Mouse (Mus musculus): Measurements from ENCODE around the gene Olfr734. TPM values are rescaled to one million over a fixed set of nuclear protein-coding genes. Genes with fewer than 3 reads are reported as not detected.

Gene Olfr734
- not detected in 2 replicates for polyA plus RNA-seq (2014; fragmentation: Nextera tagmentation; extraction: Ambion mirVana)

DNA sequence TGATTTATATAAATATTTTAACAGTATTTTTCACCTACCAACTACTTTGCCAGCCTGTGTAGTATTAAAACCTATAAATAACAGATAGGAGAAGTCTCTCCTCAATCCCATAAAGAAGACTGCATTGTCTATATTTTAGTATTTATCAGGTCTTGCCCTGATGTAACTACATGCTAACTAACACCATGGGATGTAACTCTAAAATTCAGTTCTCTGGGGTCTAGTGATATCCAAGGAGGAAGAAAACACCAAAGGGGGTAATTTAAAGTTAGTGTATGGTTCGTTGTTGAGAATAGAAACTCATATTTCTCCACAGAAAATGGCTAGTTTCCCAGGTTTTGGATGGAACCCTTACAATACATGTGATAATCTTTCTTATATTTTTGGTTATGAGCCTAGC lies at the start of gene Olfr734:
Olfr734 (minus strand) TSS at position 101 of the 400 bp plus-strand sequence.
- Histone ChIP-seq H3K4me3 (ENCODE audit: low read length) (no peak within 1 kb of the TSS), H3K36me3 (ENCODE audit: control insufficient read depth, insufficient read depth, low read length) (no peaks in the 10 kb centered on the region), H3K9ac (ENCODE audit: low read depth, low read length) (no peak within 1 kb of the TSS), H3K9me3 (ENCODE audit: control insufficient read depth, low read length) (no peaks in the 10 kb centered on the region), H3K27me3 (ENCODE audit: control insufficient read depth, insufficient read depth, low read length) (no peaks in the 10 kb centered on the region), H3K27ac (ENCODE audit: low read depth, low read length) (no peak within 1 kb of the TSS), H3K4me1 (ENCODE audit: control insufficient read depth, insufficient read depth, low read length) (no peaks in the 10 kb centered on the region), H3K4me2 (replicated peaks; ENCODE audit: low read depth, low read length) (no peak within 1 kb of the TSS)
- no peak for ATAC-seq (ENCODE audit: low FRiP score, low TSS enrichment)
- WGBS, result 88% methylated on average over 1 of the region's 1 CpGs

DNA sequence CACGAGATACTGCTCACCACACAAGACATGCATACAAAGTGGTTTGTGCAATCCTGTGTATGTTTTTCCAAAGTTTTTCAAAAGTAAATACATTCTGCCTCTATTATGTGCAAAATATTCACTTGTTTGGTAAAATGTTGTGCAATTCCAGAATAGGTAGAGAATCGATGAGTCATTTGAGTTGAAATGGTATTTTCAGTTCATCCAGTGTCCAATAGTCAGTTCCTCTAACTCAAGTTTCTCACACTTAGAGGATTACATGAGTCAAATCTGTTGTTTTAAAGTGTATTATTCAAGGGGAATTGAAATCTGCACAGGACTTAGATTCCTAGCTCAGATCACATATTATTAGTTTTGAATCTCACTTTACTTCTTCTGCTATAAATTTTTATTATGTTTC lies 37.0 kb upstream of the Olfr734 start:
- WGBS, result 81% methylated on average over 2 of the region's 2 CpGs
- Histone ChIP-seq H3K4me2 (replicated peaks; ENCODE audit: low read depth, low read length) (no peak overlapping the region), H3K4me3 (ENCODE audit: low read length) (no peak overlapping the region), H3K9me3 (ENCODE audit: control insufficient read depth, low read length) (no peaks in the 10 kb centered on the region), H3K27ac (ENCODE audit: low read depth, low read length) (no peak overlapping the region), H3K27me3 (ENCODE audit: control insufficient read depth, insufficient read depth, low read length) (no peaks in the 10 kb centered on the region), H3K36me3 (ENCODE audit: control insufficient read depth, insufficient read depth, low read length) (no peaks in the 10 kb centered on the region), H3K4me1 (ENCODE audit: control insufficient read depth, insufficient read depth, low read length) (no peaks in the 10 kb centered on the region), H3K9ac (ENCODE audit: low read depth, low read length) (no peak overlapping the region)
- ATAC-seq (ENCODE audit: low FRiP score, low TSS enrichment), result no peak

DNA sequence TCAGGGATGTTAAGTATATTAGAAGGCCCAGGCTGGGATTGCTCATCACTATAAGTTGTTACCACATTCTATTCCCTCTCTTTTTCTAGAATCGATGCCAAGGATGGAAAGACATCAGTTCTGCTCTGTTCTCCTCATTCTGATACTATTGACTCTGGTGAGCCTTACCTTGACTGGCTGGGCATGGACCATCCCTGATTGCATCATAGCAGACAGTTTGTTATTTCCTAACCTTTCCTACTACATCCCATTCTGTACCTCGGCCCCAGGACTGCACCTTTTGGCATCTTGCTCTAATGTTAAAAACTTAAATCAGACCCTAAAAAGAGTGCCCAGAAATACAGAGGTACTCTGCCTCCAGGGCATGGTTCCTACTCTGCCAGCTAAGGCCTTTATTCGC lies 33.9 kb upstream of the Olfr734 start:
- Histone ChIP-seq H3K9ac (ENCODE audit: low read depth, low read length) (no peak overlapping the region), H3K27ac (ENCODE audit: low read depth, low read length) (no peak overlapping the region), H3K4me3 (ENCODE audit: low read length) (no peak overlapping the region), H3K9me3 (ENCODE audit: control insufficient read depth, low read length) (no peaks in the 10 kb centered on the region), H3K4me1 (ENCODE audit: control insufficient read depth, insufficient read depth, low read length) (no peaks in the 10 kb centered on the region), H3K4me2 (replicated peaks; ENCODE audit: low read depth, low read length) (no peak overlapping the region), H3K27me3 (ENCODE audit: control insufficient read depth, insufficient read depth, low read length) (no peaks in the 10 kb centered on the region), H3K36me3 (ENCODE audit: control insufficient read depth, insufficient read depth, low read length) (no peaks in the 10 kb centered on the region)
- WGBS, result 88% methylated on average over 3 of the region's 3 CpGs
- no peak for ATAC-seq (ENCODE audit: low FRiP score, low TSS enrichment)

DNA sequence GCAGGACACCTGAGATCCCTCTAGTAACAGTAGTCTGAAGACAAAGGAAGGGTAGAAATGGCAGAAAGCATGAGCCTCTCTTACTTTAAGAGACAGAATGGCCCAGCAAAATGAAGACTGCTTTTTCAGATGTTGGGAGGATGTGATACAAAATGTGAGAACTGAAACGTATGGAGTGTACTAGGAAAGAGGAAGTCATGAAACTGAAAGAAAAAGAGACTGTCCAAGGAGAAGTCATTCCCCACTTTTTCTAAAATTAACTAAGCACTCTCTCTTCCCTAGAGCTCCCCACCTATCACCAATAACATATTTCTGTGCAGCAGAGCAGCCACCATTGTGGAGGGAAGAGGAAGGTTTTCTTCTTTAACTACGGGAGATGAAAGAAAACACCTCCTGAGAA lies 31.0 kb upstream of the Olfr734 start, which contains the start of gene Tlr11:
Tlr11 (plus strand) TSS at position 322 of the 400 bp plus-strand sequence.
- no peak within 1 kb of the TSS for H3K9ac ChIP-seq (ENCODE audit: low read depth, low read length)
- no peak within 1 kb of the TSS for H3K4me2 ChIP-seq (replicated peaks; ENCODE audit: low read depth, low read length)
- H3K9me3 ChIP-seq (ENCODE audit: control insufficient read depth, low read length), result no peaks in the 10 kb centered on the region
- no peak within 1 kb of the TSS for H3K4me3 ChIP-seq (ENCODE audit: low read length)
- no peaks in the 10 kb centered on the region for H3K36me3 ChIP-seq (ENCODE audit: control insufficient read depth, insufficient read depth, low read length)
- WGBS, result 84% methylated on average over 2 of the region's 2 CpGs
- H3K27ac ChIP-seq (ENCODE audit: low read depth, low read length), result no peak within 1 kb of the TSS
- H3K4me1 ChIP-seq (ENCODE audit: control insufficient read depth, insufficient read depth, low read length), result no peaks in the 10 kb centered on the region
- no peaks in the 10 kb centered on the region for H3K27me3 ChIP-seq (ENCODE audit: control insufficient read depth, insufficient read depth, low read length)
- ATAC-seq (ENCODE audit: low FRiP score, low TSS enrichment), result no peak

DNA sequence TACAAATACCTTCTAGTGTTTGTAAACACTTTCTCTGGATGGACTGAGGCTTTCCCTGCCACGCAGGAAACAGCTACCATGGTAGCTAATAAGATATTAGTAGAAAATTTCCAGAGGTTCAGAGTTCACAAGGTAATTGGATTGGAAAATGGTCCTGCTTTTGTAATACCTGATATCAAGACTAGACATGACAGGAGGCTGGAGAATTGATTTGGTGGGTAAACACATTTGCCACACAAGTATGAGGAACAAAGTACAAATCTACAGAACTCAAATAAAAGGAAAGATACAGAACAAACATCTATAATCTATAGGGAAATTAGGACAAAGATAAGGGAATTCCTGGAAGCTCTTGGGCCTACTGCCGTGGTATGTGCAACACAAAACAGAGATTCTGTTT lies 30.2 kb upstream of the Olfr734 start:
- Histone ChIP-seq H3K4me3 (ENCODE audit: low read length) (no peak overlapping the region), H3K9me3 (ENCODE audit: control insufficient read depth, low read length) (no peaks in the 10 kb centered on the region), H3K4me1 (ENCODE audit: control insufficient read depth, insufficient read depth, low read length) (no peaks in the 10 kb centered on the region), H3K36me3 (ENCODE audit: control insufficient read depth, insufficient read depth, low read length) (no peaks in the 10 kb centered on the region), H3K27me3 (ENCODE audit: control insufficient read depth, insufficient read depth, low read length) (no peaks in the 10 kb centered on the region), H3K27ac (ENCODE audit: low read depth, low read length) (no peak overlapping the region), H3K9ac (ENCODE audit: low read depth, low read length) (no peak overlapping the region), H3K4me2 (replicated peaks; ENCODE audit: low read depth, low read length) (no peak overlapping the region)
- 90% methylated on average over 2 of the region's 2 CpGs for WGBS
- ATAC-seq (ENCODE audit: low FRiP score, low TSS enrichment), result no peak

DNA sequence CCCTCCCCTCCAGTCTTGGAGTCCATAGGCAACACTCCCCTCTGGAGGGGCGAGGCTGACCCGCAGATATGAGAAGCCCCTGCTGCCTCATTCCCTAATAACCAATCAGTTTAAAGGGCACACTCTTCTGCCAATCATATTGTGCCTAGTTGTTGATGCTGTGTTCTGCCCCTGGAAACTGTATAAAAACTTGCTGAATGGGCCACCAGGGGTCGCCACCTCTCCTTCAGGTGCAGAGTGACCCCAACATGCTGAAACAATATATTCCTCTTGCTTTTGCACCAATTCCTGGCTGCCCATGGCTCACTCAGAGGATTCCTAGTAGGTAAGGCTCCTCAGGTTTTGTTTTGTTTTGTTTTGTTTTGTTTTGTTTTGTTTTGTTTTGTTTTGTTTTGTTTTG lies 25.9 kb upstream of the Olfr734 start:
- H3K9me3 ChIP-seq (ENCODE audit: control insufficient read depth, low read length), result no peaks in the 10 kb centered on the region
- H3K4me3 ChIP-seq (ENCODE audit: low read length), result no peak overlapping the region
- H3K27me3 ChIP-seq (ENCODE audit: control insufficient read depth, insufficient read depth, low read length), result no peaks in the 10 kb centered on the region
- H3K9ac ChIP-seq (ENCODE audit: low read depth, low read length), result no peak overlapping the region
- 53% methylated on average over 3 of the region's 3 CpGs for WGBS
- no peak for ATAC-seq (ENCODE audit: low FRiP score, low TSS enrichment)
- no peaks in the 10 kb centered on the region for H3K36me3 ChIP-seq (ENCODE audit: control insufficient read depth, insufficient read depth, low read length)
- H3K4me2 ChIP-seq (replicated peaks; ENCODE audit: low read depth, low read length), result no peak overlapping the region
- no peak overlapping the region for H3K27ac ChIP-seq (ENCODE audit: low read depth, low read length)
- H3K4me1 ChIP-seq (ENCODE audit: control insufficient read depth, insufficient read depth, low read length), result no peaks in the 10 kb centered on the region

DNA sequence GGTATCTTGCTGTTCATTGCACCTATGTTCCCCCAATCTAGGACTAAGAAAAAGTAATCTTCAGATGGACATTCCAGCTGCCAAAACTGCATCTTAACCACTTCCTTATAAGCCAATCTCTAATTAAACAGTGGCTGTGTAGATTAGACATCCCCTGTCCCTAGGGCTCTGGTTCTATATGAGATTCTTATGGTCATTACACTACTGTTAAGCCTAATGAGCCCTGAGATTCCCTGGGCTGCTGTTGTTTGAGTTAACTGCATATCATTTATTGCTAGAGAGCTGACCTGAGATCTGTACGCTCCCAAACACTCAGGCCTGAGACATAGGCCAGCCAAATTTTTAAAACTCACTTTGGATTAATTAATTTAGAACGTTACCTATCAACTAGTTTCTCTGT lies 22.2 kb upstream of the Olfr734 start, which contains the start of gene Olfr735:
Olfr735 (minus strand) TSS at position 77 of the 400 bp plus-strand sequence.
- 83% methylated on average over 2 of the region's 2 CpGs for WGBS

DNA sequence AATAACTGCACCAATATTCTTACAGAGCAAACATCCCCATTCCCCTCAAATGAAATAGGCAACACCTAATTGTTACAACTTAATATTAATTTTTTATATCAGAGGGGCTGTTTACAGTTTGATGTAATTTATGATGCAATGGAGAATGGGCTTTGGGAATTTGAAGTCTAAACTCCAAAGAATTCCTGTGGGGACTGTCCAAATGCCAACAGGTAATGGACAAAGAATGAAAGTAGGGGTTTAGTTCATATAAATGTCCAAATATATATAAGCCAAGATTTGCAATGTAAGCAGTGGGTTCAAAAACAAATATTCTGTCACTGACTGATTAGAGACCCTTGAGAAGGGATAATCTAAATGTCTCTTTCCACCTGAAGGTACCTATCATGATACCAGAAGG lies 25.1 kb downstream of the Olfr734 start, which contains the start of gene Olfr733:
Olfr733 (minus strand) TSS at position 101 of the 400 bp plus-strand sequence.
- Histone ChIP-seq H3K4me3 (ENCODE audit: low read length) (no peak within 1 kb of the TSS), H3K27ac (ENCODE audit: low read depth, low read length) (no peak within 1 kb of the TSS), H3K36me3 (ENCODE audit: control insufficient read depth, insufficient read depth, low read length) (no peaks in the 10 kb centered on the region), H3K4me2 (replicated peaks; ENCODE audit: low read depth, low read length) (no peak within 1 kb of the TSS), H3K9me3 (ENCODE audit: control insufficient read depth, low read length) (no peaks in the 10 kb centered on the region), H3K27me3 (ENCODE audit: control insufficient read depth, insufficient read depth, low read length) (no peaks in the 10 kb centered on the region), H3K4me1 (ENCODE audit: control insufficient read depth, insufficient read depth, low read length) (no peaks in the 10 kb centered on the region), H3K9ac (ENCODE audit: low read depth, low read length) (no peak within 1 kb of the TSS)
- no peak for ATAC-seq (ENCODE audit: low FRiP score, low TSS enrichment)

More for the DNA sequence above, 22.2 kb upstream of the Olfr734 start, which contains the start of gene Olfr735:
- no peaks in the 10 kb centered on the region for H3K9me3 ChIP-seq (ENCODE audit: control insufficient read depth, low read length)
- no peaks in the 10 kb centered on the region for H3K27me3 ChIP-seq (ENCODE audit: control insufficient read depth, insufficient read depth, low read length)
- no peak within 1 kb of the TSS for H3K4me3 ChIP-seq (ENCODE audit: low read length)
- H3K27ac ChIP-seq (ENCODE audit: low read depth, low read length), result no peak within 1 kb of the TSS
- no peaks in the 10 kb centered on the region for H3K36me3 ChIP-seq (ENCODE audit: control insufficient read depth, insufficient read depth, low read length)
- H3K4me1 ChIP-seq (ENCODE audit: control insufficient read depth, insufficient read depth, low read length), result no peaks in the 10 kb centered on the region
- no peak within 1 kb of the TSS for H3K4me2 ChIP-seq (replicated peaks; ENCODE audit: low read depth, low read length)
- no peak within 1 kb of the TSS for H3K9ac ChIP-seq (ENCODE audit: low read depth, low read length)
- no peak for ATAC-seq (ENCODE audit: low FRiP score, low TSS enrichment)

DNA sequence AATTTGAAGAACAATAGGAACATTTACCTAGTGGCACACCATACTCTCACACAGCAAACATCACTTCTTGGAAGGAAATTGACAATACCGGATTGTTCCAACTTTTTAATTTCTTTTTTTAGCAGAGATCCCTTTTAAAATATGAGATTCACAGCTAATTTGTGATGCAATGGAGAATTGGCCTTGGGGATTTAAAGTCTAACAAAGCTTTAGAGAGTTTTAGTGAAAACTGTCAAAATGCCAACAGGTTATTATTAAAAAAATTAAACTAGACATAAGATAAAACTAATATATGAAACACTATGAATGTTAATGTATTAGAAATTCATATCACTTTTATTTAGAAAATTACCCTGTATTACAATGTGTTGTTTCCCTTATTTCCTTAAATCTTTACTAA lies 42.5 kb downstream of the Olfr734 start, which contains the start of gene Olfr732:
Olfr732 (minus strand) TSS at position 101 of the 400 bp plus-strand sequence.
- Histone ChIP-seq H3K4me1 (ENCODE audit: control insufficient read depth, insufficient read depth, low read length) (no peaks in the 10 kb centered on the region), H3K9me3 (ENCODE audit: control insufficient read depth, low read length) (no peaks in the 10 kb centered on the region)

More for the DNA sequence above, 42.5 kb downstream of the Olfr734 start, which contains the start of gene Olfr732:
- no peak within 1 kb of the TSS for H3K4me2 ChIP-seq (replicated peaks; ENCODE audit: low read depth, low read length)
- ATAC-seq (ENCODE audit: low FRiP score, low TSS enrichment), result no peak
- H3K27ac ChIP-seq (ENCODE audit: low read depth, low read length), result no peak within 1 kb of the TSS
- H3K27me3 ChIP-seq (ENCODE audit: control insufficient read depth, insufficient read depth, low read length), result no peaks in the 10 kb centered on the region
- no peaks in the 10 kb centered on the region for H3K36me3 ChIP-seq (ENCODE audit: control insufficient read depth, insufficient read depth, low read length)
- no peak within 1 kb of the TSS for H3K4me3 ChIP-seq (ENCODE audit: low read length)
- 91% methylated on average over 1 of the region's 1 CpGs for WGBS
- no peak within 1 kb of the TSS for H3K9ac ChIP-seq (ENCODE audit: low read depth, low read length)

All from kidney, embryonic 14.5 days (tissue).